Mouse (Mus musculus): ENCODE results near the gene Gm20671. TPM values are rescaled to one million over a fixed set of nuclear protein-coding genes. Genes with fewer than 3 reads are reported as not detected.
"Not testable (repeated sequence)": the region's sequence is repeated elsewhere in the genome, so short reads cannot be mapped to it uniquely, and the experiment has no call there.

The Gm20671 gene
- 0.75 TPM in 1 of 2 replicates, not detected in the other for polyA plus RNA-seq (2011; ENCODE audit: insufficient read depth, insufficient read length, low replicate concordance, missing spikeins)

DNA sequence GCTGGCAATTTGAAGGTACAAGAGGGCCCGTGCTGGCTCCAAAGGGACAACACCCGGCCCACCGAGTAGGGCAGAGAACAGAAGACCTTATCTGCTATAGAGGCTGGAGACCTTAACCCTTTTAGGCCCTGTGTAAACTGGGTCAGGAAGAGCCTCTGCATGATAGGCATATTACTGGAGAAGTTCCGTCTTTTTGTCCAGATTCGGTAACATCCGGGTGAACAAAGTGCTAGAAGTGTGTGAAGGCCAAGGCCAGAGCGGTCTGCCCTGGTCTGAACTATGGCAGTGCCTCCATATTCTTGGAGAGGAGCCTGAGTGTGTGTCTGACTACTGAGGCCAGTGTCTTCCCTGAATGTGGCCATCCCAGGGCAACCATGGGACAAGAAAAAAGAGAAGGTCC is at the start of gene Gm20671:
Gene Gm20671, minus strand, starts transcription at position 101 of the 400 bp plus-strand sequence.
- WGBS, result 95% methylated on average over 7 of the region's 7 CpGs
- Histone ChIP-seq H3K4me3 (replicated peaks; ENCODE audit: control insufficient read depth, low read depth, low read length) (no peak within 1 kb of the TSS), H3K4me1 (ENCODE audit: control insufficient read depth, insufficient read depth, low read length) (no peaks in the 10 kb centered on the region), H3K27ac (ENCODE audit: control insufficient read depth, insufficient read depth, low read depth, low read length, poor library complexity) (no peak within 1 kb of the TSS)
- no peak for TF ChIP-seq CTCF (IDR thresholded peaks at IDR 0.05; ENCODE audit: control insufficient read depth, insufficient read depth, low read length)
- no peak for TF ChIP-seq POLR2A (IDR thresholded peaks at IDR 0.05; ENCODE audit: borderline replicate concordance, control insufficient read depth, low read depth, low read length)

DNA sequence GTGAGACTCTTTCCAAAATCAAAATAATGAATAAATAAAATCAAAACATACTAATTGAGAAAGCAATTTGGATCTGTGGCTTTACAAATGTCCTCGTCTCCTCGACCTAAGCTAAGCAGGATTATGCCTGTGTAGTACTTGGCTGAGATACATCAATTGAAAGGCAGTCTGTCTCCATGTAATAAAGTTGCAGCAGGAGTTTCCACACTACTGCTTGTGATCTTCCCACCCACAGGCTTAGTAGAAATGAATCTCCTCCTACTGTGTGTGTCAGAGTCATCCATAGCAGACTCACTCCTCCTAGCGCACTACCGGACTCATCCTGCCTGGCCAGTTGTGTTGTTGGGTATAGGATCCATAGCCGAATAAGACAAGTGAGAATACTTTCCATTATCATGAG is 45.4 kb upstream of the Gm20671 start:
- no peak overlapping the region for H3K4me3 ChIP-seq (replicated peaks; ENCODE audit: control insufficient read depth, low read depth, low read length)
- WGBS, result 94% methylated on average over 5 of the region's 5 CpGs
- no peak overlapping the region for H3K27ac ChIP-seq (ENCODE audit: control insufficient read depth, insufficient read depth, low read depth, low read length, poor library complexity)
- no peaks in the 10 kb centered on the region for H3K4me1 ChIP-seq (ENCODE audit: control insufficient read depth, insufficient read depth, low read length)
- TF ChIP-seq CTCF (IDR thresholded peaks at IDR 0.05; ENCODE audit: control insufficient read depth, insufficient read depth, low read length), result no peak
- TF ChIP-seq POLR2A (IDR thresholded peaks at IDR 0.05; ENCODE audit: borderline replicate concordance, control insufficient read depth, low read depth, low read length), result no peak

DNA sequence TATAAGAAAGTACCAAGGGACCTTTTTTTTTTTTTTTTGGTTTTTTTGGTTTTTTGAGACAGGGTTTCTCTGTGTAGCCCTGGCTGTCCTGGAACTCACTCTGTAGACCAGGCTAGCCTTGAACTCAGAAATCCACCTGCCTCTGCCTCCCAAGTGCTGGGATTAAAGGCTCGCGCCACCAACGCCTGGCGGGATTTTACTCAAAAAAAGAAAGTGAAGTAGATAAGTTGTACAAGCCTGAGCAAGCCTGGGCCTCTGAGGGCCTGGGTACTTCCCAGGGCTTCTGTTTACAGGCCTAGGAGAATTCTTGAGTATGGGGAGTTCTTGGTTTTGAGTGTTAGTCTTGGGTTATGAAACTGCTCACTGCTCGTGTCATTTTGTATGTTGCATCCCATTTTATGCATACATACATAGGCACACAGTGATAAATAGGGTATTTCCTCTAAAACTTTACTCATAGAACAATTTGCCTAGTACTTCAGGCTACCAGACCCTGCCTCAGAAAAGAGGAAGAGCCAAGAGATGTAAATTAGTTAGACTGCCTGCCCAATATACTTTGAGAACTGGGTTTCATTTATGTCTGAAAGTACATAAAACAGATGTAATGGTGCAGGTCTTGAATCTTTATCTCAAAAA is 42.6 kb upstream of the Gm20671 start:
- Histone ChIP-seq H3K4me1 (ENCODE audit: control insufficient read depth, insufficient read depth, low read length) (no peaks in the 10 kb centered on the region), H3K27ac (ENCODE audit: control insufficient read depth, insufficient read depth, low read depth, low read length, poor library complexity) (no peak overlapping the region), H3K4me3 (replicated peaks; ENCODE audit: control insufficient read depth, low read depth, low read length) (no peak overlapping the region)
- TF ChIP-seq CTCF (IDR thresholded peaks at IDR 0.05; ENCODE audit: control insufficient read depth, insufficient read depth, low read length) (no peak), POLR2A (IDR thresholded peaks at IDR 0.05; ENCODE audit: borderline replicate concordance, control insufficient read depth, low read depth, low read length) (no peak)
- WGBS, result 94% methylated on average over 5 of the region's 5 CpGs

DNA sequence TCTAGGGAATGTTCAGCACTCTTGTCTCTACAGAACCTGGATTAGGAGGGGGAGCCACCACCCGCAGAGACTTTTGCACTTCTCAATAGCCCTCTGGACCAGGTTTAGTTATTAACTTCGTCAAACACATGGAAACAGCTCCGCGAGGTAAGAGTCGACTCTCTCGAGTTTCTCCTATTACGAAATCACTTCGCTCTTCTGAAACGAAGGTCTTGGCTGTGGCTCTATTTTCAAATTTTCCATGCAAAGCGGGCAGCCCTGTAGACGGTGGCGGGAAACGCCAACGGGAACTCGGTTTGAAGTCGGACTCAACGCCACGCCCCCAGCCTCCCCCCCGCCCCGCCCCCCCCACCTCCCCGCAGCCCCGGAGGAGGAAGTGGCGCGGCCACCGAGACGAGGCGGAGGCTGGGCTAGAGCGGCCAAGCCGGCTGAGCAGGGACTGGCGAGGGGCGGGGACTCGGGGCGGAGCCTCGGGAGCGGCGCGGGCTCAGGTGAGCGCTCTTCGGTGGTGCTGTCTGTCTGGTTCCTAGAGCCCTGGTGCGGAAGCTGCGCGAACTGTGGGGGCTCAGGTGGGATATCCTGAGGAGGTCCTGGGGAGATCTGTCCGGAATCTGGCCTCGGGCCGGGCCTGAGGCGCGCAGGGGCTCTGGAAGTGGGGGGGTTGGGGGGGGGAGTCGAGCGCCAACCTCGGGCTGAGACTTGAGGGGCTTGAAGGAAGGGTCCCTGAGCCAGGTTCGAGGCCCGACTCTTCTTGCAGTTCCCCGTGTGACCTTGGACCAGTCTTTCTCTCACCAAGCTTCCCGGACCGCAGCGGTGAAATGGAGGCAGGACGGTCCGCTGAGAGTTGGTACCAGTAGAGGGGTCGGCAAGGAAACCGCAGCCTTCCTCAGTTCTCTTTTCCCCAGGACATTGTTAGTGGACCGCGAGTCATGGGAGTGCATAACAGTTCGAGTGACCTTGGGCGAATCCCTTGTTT is 36.6 kb upstream of the Gm20671 start, which contains the start of gene Depdc5:
Gene Depdc5, plus strand, starts transcription at position 449 of the 976 bp plus-strand sequence.
- peak within 1 kb of the TSS; percentile 18 for H3K27ac ChIP-seq (ENCODE audit: control insufficient read depth, insufficient read depth, low read depth, low read length, poor library complexity)
- peak within 1 kb of the TSS; percentile 82 for H3K4me3 ChIP-seq (replicated peaks; ENCODE audit: control insufficient read depth, low read depth, low read length)
- WGBS, result under 1% methylated on average over 64 of the region's 64 CpGs
- no peaks in the 10 kb centered on the region; the same call in 1 of the 2 replicates for H3K4me1 ChIP-seq (ENCODE audit: control insufficient read depth, insufficient read depth, low read length)
- TF ChIP-seq POLR2A (IDR thresholded peaks at IDR 0.05; ENCODE audit: borderline replicate concordance, control insufficient read depth, low read depth, low read length), result peak; percentile 67; the same call in 1 of the 2 replicates
- no peak for TF ChIP-seq CTCF (IDR thresholded peaks at IDR 0.05; ENCODE audit: control insufficient read depth, insufficient read depth, low read length)

DNA sequence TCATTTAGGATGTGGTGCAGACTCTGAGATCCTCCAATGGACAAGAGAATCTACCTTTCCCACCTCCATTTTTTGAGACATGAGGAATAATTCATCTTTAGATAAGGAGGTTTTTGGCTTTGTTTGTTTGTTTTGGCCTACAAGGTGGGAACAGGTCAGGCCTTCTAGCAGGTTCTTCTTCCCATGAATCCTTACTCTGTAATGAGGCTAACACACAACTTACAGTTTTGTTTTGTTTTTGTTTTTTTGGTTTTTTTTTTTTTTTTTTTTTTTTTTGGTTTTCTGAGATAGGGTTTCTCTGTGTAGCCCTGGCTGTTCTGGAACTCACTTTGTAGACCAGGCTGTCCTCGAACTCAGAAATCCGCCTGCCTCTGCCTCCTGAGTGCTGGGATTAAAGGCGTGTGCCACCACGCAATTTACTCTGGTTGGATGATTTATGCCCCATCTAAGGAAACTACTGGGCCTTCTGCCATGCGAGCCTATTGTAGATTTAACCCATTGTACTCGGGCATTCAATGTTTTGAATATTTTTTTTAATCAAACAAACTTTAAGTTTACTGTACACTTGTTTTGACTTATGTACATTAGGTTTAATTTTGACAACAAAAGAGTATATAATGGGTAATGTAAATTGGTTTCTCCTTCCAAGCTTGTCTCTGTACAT is 35.7 kb upstream of the Gm20671 start:
- TF ChIP-seq POLR2A (IDR thresholded peaks at IDR 0.05; ENCODE audit: borderline replicate concordance, control insufficient read depth, low read depth, low read length) (no peak), CTCF (IDR thresholded peaks at IDR 0.05; ENCODE audit: control insufficient read depth, insufficient read depth, low read length) (no peak)
- Histone ChIP-seq H3K4me3 (replicated peaks; ENCODE audit: control insufficient read depth, low read depth, low read length) (no peak overlapping the region), H3K27ac (ENCODE audit: control insufficient read depth, insufficient read depth, low read depth, low read length, poor library complexity) (no peak overlapping the region), H3K4me1 (ENCODE audit: control insufficient read depth, insufficient read depth, low read length) (no peaks in the 10 kb centered on the region; the same call in 1 of the 2 replicates)
- 43% methylated on average over 6 of the region's 6 CpGs for WGBS

DNA sequence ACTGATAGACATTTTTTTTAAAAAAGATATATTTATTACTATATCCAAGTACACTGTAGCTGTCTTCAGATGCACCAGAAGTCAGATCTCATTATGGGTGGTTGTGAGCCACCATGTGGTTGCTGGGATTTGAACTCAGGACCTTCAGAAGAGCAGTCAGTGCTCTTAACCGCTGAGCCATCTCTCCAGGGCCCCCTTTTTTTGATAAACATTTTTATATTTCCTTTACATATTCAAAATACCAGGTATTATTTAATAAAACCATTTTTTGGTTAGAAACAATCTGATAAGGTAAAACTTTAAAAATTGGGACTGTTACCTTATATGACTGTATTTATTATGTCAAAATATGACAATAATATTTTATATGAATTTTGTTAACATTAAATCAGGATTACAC is 34.2 kb upstream of the Gm20671 start:
- TF ChIP-seq CTCF (IDR thresholded peaks at IDR 0.05; ENCODE audit: control insufficient read depth, insufficient read depth, low read length) (no peak), POLR2A (IDR thresholded peaks at IDR 0.05; ENCODE audit: borderline replicate concordance, control insufficient read depth, low read depth, low read length) (no peak)
- 95% methylated on average over 1 of the region's 1 CpGs for WGBS
- Histone ChIP-seq H3K4me3 (replicated peaks; ENCODE audit: control insufficient read depth, low read depth, low read length) (no peak overlapping the region), H3K27ac (ENCODE audit: control insufficient read depth, insufficient read depth, low read depth, low read length, poor library complexity) (no peak overlapping the region), H3K4me1 (ENCODE audit: control insufficient read depth, insufficient read depth, low read length) (no peaks in the 10 kb centered on the region; the same call in 1 of the 2 replicates)

DNA sequence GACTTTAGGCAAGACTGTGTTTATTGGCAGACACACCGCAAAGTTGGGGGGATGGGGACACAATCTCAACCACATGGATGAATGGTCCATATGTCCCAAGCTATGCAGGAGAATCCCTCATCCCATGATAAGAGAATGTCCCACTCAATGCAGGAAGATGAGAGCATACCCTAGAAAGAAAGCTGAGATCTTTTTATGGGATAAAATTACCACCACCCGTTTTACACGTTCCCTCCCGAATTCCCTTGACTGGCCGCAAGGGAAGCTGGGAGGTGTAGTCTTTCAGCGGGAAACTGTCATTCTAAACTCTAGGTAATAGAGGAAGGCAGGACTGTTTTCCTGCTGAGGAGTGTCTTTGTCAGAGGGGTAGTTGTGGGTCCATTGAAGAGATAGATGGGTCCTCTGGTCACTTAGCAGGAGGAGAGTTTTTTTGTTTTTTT is 30.9 kb upstream of the Gm20671 start:
- WGBS, result 2% methylated on average over 6 of the region's 6 CpGs
- Histone ChIP-seq H3K27ac (ENCODE audit: control insufficient read depth, insufficient read depth, low read depth, low read length, poor library complexity) (no peak overlapping the region), H3K4me3 (replicated peaks; ENCODE audit: control insufficient read depth, low read depth, low read length) (peak overlapping the region; percentile 64), H3K4me1 (ENCODE audit: control insufficient read depth, insufficient read depth, low read length) (no peaks in the 10 kb centered on the region; the same call in 1 of the 2 replicates)
- TF ChIP-seq CTCF (IDR thresholded peaks at IDR 0.05; ENCODE audit: control insufficient read depth, insufficient read depth, low read length), result no peak
- no peak for TF ChIP-seq POLR2A (IDR thresholded peaks at IDR 0.05; ENCODE audit: borderline replicate concordance, control insufficient read depth, low read depth, low read length)

DNA sequence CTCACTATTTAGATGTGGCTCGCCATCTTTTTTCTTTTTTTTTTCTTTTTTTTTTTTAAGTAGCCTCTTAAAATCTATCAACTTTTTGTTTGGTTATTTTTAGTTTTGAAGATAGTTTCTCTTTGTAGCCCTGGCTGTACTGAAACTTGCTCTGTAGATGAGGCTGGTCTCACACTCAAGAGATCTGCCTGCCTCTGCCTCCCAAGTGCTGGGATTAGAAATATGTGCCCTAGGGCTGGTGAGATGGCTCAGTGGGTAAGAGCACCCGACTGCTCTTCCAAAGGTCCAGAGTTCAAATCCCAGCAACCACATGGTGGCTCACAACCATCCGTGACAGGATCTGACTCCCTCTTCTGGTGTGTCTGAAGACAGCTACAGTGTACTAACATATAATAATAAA is 28.4 kb upstream of the Gm20671 start:
- H3K4me3 ChIP-seq (replicated peaks; ENCODE audit: control insufficient read depth, low read depth, low read length); H3K27ac ChIP-seq (ENCODE audit: control insufficient read depth, insufficient read depth, low read depth, low read length, poor library complexity); H3K4me1 ChIP-seq (ENCODE audit: control insufficient read depth, insufficient read depth, low read length): not testable (repeated sequence)
- WGBS, result 79% methylated on average over 3 of the region's 3 CpGs
